Mouse (Mus musculus): ENCODE data around the gene Fam19a3. TPM values are rescaled to one million over a fixed set of nuclear protein-coding genes. Genes with fewer than 3 reads are reported as not detected.
"Not testable (repeated sequence)": the region's sequence is repeated elsewhere in the genome, so short reads cannot be mapped to it uniquely, and the experiment has no call there.

Fam19a3 gene
- 0.70 and 1.4 TPM in 2 replicates for polyA plus RNA-seq (2016; fragmentation: Nextera tagmentation; extraction: Ambion mirVana)

GRCm38 (mm10) chr3:104781471-104781903 is at the start of gene Fam19a3:
Gene Fam19a3, minus strand, starts transcription at chr3:104781840.
- no peaks in the 10 kb centered on the region for H3K9me3 ChIP-seq
- H3K27ac ChIP-seq = peak within 1 kb of the TSS; percentile 90
- H3K36me3 ChIP-seq = 0 out of 2 replicates have a peak, but pooled peaks cover 11% of the 10 kb centered on the region
- H3K27me3 ChIP-seq (ENCODE audit: insufficient read depth, poor library complexity, severe bottlenecking) = peaks cover 66% of the 10 kb centered on the region
- peak within 1 kb of the TSS; percentile 79 for H3K4me3 ChIP-seq
- 1% methylated on average over 26 of the region's 26 CpGs for WGBS
- H3K4me1 ChIP-seq = peaks cover 44% of the 10 kb centered on the region
- no peak for DNase-seq (ENCODE audit: low spot score)

DNA sequence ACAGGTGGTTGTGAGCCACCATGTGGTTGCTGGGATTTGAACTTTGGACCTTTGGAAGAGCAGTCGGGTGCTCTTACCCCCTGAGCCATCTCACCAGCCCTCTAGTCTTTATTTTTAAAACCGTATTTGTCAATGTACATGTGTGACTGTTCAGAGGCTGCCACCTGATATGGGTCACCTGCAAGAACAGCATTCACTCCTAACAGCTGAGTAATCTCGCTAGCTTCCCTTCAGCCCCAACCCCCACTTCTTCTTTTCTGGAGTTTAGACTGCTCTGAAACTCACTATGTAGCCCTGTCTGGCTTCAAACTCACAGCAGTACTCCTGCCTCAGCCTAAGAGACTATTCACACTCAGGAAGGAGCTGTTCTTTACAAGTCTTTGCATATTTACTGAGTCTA is 40.8 kb upstream of the Fam19a3 start:
- Histone ChIP-seq H3K4me1 (peaks cover 23% of the 10 kb centered on the region), H3K4me3 (no peak overlapping the region), H3K36me3 (peaks cover 27% of the 10 kb centered on the region), H3K27ac (no peak overlapping the region), H3K27me3 (ENCODE audit: insufficient read depth, poor library complexity, severe bottlenecking) (no peaks in the 10 kb centered on the region), H3K9me3 (no peaks in the 10 kb centered on the region)
- no peak for DNase-seq (ENCODE audit: low spot score)
- 89% methylated on average over 3 of the region's 3 CpGs for WGBS

DNA sequence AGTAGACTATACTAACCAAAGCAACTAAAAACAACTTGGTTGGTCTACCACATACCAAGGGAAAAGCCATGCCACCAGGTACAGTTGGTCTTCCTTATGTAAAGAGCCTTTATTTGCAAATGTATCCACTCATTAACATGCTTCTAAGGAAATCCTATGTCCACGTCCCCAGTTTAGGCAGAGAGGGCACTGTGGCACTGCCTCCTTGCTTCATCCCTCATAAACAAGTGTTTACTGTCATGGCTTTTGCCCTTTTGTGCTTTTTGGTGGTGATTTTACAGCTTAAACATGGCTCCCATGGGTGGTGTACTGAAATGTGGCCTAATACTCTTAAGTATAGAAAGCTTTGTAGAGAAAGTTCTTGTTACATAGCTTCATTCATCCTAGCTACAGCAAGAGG is 38.8 kb upstream of the Fam19a3 start:
- H3K27ac ChIP-seq = no peak overlapping the region
- no peaks in the 10 kb centered on the region for H3K27me3 ChIP-seq (ENCODE audit: insufficient read depth, poor library complexity, severe bottlenecking)
- no peak for DNase-seq (ENCODE audit: low spot score)
- peaks cover 21% of the 10 kb centered on the region for H3K36me3 ChIP-seq
- H3K4me3 ChIP-seq = no peak overlapping the region
- WGBS = 65% methylated on average over 1 of the region's 1 CpGs
- no peaks in the 10 kb centered on the region for H3K9me3 ChIP-seq
- peaks cover 38% of the 10 kb centered on the region for H3K4me1 ChIP-seq

DNA sequence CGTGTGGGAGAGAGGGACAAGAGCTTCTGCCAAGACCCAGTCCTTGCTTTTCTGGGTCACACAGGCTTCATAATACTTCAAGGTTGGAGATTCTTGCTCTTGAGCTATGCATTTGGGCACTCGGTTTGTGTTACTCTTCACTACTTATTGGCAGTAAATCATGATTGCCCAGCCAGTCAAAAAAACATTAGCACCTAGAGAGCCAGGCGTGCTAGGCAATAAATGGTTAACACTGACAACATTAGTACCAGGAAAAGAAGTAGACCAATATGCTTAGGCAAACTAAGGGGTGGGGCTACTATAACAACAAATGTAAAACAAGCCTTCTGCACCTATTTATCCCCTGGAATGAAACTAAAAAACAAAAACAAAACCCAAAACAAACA is 37.1 kb upstream of the Fam19a3 start:
- peaks cover 29% of the 10 kb centered on the region for H3K36me3 ChIP-seq
- 5% methylated on average over 3 of the region's 3 CpGs for WGBS
- no peak for DNase-seq (ENCODE audit: low spot score)
- H3K27me3 ChIP-seq (ENCODE audit: insufficient read depth, poor library complexity, severe bottlenecking) = no peaks in the 10 kb centered on the region
- H3K4me3 ChIP-seq = peak overlapping the region; percentile 98
- no peaks in the 10 kb centered on the region for H3K9me3 ChIP-seq
- peak overlapping the region; percentile 98 for H3K27ac ChIP-seq
- H3K4me1 ChIP-seq = peaks cover 42% of the 10 kb centered on the region

GRCm38 (mm10) chr3:104817991-104818748 is 36.5 kb upstream of the Fam19a3 start, which contains the start of gene Mov10:
Gene Mov10, minus strand, starts transcription at chr3:104818563.
- H3K4me1 ChIP-seq = peaks cover 42% of the 10 kb centered on the region
- peaks cover 35% of the 10 kb centered on the region for H3K36me3 ChIP-seq
- H3K27ac ChIP-seq = peak within 1 kb of the TSS; percentile 98
- peak; percentile 95 for DNase-seq (ENCODE audit: low spot score)
- peak within 1 kb of the TSS; percentile 98 for H3K4me3 ChIP-seq
- under 1% methylated on average over 40 of the region's 40 CpGs for whole genome bisulfite sequencing
- no peaks in the 10 kb centered on the region for H3K27me3 ChIP-seq (ENCODE audit: insufficient read depth, poor library complexity, severe bottlenecking)
- H3K9me3 ChIP-seq = no peaks in the 10 kb centered on the region

DNA sequence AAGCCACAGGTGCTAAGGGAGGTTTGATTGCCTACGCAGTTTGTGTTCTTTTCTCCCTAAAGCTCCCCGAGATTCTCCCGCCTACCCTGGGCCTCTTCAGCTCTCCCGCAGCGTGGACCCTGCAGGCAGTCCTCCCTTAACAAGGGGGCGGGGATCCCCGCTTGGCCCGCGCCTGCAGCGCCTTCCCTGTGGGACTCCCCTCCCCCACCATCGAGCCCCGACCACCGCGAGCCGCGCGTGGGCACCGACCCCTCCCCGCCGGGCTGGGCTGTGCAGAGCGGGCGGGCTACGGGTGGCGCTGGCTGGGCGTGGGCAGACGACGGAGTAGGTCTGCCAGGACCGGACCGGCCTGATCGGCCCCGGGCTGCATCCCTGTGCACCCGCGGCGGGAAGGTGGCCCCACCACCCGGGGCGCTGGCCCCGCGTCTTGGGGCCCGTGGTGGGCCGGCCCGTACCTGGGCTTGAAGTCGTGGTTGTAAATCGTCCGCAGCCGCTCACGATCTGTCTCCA is 35.9 kb upstream of the Fam19a3 start:
- peak; percentile 87 for DNase-seq (ENCODE audit: low spot score)
- Histone ChIP-seq H3K4me3 (peak overlapping the region; percentile 98), H3K36me3 (peaks cover 33% of the 10 kb centered on the region), H3K27me3 (ENCODE audit: insufficient read depth, poor library complexity, severe bottlenecking) (no peaks in the 10 kb centered on the region), H3K27ac (peak overlapping the region; percentile 98), H3K4me1 (peaks cover 42% of the 10 kb centered on the region), H3K9me3 (no peaks in the 10 kb centered on the region)
- under 1% methylated on average over 46 of the region's 46 CpGs for WGBS

DNA sequence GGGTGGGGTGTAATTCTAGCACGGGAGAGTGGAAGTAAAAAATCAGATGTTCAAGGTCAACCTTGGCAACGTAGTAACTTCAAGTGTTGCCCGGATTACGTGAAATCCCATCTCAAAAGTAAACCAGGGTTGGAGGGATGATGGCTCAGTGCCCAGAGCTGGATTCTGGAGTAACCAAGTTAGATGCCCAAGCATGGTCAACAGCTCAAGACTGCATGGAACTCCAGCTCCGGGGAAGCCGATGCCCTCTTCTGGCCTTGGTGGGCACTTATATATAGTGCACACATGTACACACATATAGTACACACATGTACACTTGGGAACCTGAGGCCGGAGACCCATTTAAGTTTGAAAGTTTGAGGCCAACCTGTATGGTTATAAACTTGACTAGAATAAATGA is 34.5 kb upstream of the Fam19a3 start:
- Histone ChIP-seq H3K27me3 (ENCODE audit: insufficient read depth, poor library complexity, severe bottlenecking) (no peaks in the 10 kb centered on the region), H3K36me3 (peaks cover 25% of the 10 kb centered on the region), H3K4me3 (no peak overlapping the region), H3K9me3 (no peaks in the 10 kb centered on the region), H3K27ac (no peak overlapping the region), H3K4me1 (peaks cover 47% of the 10 kb centered on the region)
- DNase-seq (ENCODE audit: low spot score) = peak; percentile 68
- WGBS = 95% methylated on average over 7 of the region's 7 CpGs

DNA sequence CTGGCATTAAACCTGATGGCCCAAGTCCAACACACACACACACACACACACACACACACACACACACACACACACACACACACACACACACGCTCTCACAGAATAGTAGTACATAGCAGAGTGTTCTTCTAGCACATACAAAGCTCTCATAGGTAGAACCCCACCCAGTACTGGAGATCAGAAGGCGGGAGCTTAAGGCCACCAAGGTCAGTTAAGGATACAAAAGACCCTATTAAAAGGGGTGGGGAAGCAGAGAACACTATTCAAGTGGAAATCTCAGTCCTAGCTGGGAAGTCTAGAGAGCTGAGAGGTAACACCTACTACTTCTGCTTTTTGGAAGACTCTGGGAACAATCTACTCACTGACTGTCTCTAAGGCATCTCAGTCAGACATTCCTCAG is 33.7 kb upstream of the Fam19a3 start:
- Histone ChIP-seq H3K27me3 (ENCODE audit: insufficient read depth, poor library complexity, severe bottlenecking) (no peaks in the 10 kb centered on the region), H3K36me3 (peaks cover 25% of the 10 kb centered on the region), H3K9me3 (no peaks in the 10 kb centered on the region), H3K27ac (no peak overlapping the region), H3K4me3 (no peak overlapping the region), H3K4me1 (peaks cover 47% of the 10 kb centered on the region)
- 95% methylated on average over 2 of the region's 2 CpGs for WGBS
- DNase-seq (ENCODE audit: low spot score) = no peak

GRCm38 (mm10) chr3:104814746-104815145 is 33.1 kb upstream of the Fam19a3 start:
- Histone ChIP-seq H3K4me1 (peaks cover 41% of the 10 kb centered on the region), H3K9me3 (no peaks in the 10 kb centered on the region), H3K36me3 (peaks cover 25% of the 10 kb centered on the region), H3K27ac (no peak overlapping the region), H3K4me3 (no peak overlapping the region), H3K27me3 (ENCODE audit: insufficient read depth, poor library complexity, severe bottlenecking) (no peaks in the 10 kb centered on the region)
- 95% methylated on average over 1 of the region's 1 CpGs for whole genome bisulfite sequencing
- no peak for DNase-seq (ENCODE audit: low spot score)

DNA sequence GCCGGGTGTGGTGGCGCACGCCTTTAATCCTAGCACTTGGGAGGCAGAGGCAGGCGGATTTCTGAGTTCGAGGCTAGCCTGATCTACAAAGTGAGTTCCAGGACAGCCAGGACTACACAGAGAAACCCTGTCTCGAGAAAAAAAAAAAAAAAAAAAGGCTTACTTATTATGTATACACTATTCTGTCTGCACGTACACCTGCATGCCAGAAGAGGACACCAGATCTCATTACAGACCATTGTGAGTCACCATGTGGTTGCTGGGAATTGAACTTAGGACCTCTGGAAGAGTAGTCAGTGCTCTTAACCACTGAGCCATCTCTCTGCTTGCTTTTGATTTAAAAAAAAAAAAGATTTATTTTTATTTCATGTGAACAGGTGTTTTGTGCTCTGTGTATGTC is 31.6 kb upstream of the Fam19a3 start:
- not testable (repeated sequence) for H3K27me3 ChIP-seq (ENCODE audit: insufficient read depth, poor library complexity, severe bottlenecking); H3K27ac ChIP-seq; H3K4me3 ChIP-seq; H3K9me3 ChIP-seq; DNase-seq (ENCODE audit: low spot score)
- WGBS = 91% methylated on average over 7 of the region's 7 CpGs
- Histone ChIP-seq H3K4me1 (peaks cover 26% of the 10 kb centered on the region), H3K36me3 (peaks cover 25% of the 10 kb centered on the region)

DNA sequence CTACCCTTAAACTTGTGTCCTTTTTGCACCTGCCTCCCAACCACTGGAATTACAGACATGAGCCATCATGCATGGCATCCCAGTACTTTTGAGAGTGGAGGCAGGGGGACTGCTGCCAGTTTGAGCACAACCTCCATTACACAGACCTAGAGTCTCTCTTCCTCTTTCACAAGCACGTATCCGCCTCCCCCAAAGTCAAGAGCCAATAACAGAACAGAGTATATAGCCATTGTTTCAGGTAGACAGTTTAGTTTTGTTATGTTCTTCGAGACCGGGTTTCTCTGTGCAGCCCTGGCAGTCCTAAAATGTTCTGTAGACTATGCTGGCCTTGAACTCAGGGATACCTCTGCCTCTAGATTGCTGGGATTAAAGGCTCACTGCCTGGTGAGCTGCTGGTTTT is 30.6 kb upstream of the Fam19a3 start:
- no peak overlapping the region for H3K27ac ChIP-seq
- H3K4me1 ChIP-seq = peaks cover 22% of the 10 kb centered on the region
- DNase-seq (ENCODE audit: low spot score) = peak; percentile 45
- H3K36me3 ChIP-seq = peaks cover 27% of the 10 kb centered on the region
- WGBS = 82% methylated on average over 4 of the region's 4 CpGs
- H3K27me3 ChIP-seq (ENCODE audit: insufficient read depth, poor library complexity, severe bottlenecking) = no peaks in the 10 kb centered on the region
- no peak overlapping the region for H3K4me3 ChIP-seq
- no peaks in the 10 kb centered on the region for H3K9me3 ChIP-seq

GRCm38 (mm10) chr3:104811752-104812151 is 30.1 kb upstream of the Fam19a3 start:
- H3K4me1 ChIP-seq = peaks cover 17% of the 10 kb centered on the region
- H3K9me3 ChIP-seq = no peaks in the 10 kb centered on the region
- no peak overlapping the region for H3K27ac ChIP-seq
- WGBS = 13% methylated on average over 3 of the region's 3 CpGs
- peaks cover 30% of the 10 kb centered on the region for H3K36me3 ChIP-seq
- no peak overlapping the region for H3K4me3 ChIP-seq
- DNase-seq (ENCODE audit: low spot score) = no peak
- no peaks in the 10 kb centered on the region for H3K27me3 ChIP-seq (ENCODE audit: insufficient read depth, poor library complexity, severe bottlenecking)

DNA sequence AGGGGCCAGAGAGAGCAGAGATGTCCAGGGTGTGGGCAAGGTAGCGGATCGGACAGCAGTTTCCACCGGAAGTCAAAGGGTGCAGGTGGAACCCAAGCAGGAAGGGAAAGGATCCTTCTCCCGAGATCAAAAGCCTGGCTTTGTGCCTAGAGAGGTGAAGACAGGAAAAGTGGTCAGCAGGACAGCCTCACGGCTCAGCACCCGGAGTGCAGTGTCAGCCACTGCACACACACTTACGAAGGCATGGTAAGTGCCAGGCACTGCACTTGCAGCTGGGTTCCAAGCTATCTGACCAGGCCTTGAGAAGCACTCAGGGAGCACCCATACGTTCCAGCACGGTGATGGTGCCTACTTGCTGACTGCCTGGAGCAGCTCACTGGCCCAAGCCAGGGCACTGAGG is 23.9 kb upstream of the Fam19a3 start:
- H3K4me1 ChIP-seq = peaks cover 6% of the 10 kb centered on the region
- no peak overlapping the region; the same call in 1 of the 2 replicates for H3K27ac ChIP-seq
- WGBS = 53% methylated on average over 9 of the region's 9 CpGs
- peaks cover 58% of the 10 kb centered on the region for H3K36me3 ChIP-seq
- DNase-seq (ENCODE audit: low spot score) = peak; percentile 74
- no peaks in the 10 kb centered on the region for H3K27me3 ChIP-seq (ENCODE audit: insufficient read depth, poor library complexity, severe bottlenecking)
- H3K4me3 ChIP-seq = no peak overlapping the region
- H3K9me3 ChIP-seq = no peaks in the 10 kb centered on the region

All from heart, embryonic 10.5 days (tissue).